Mouse (Mus musculus) sigmoid colon, adult 10 weeks (tissue): ENCODE data around the gene Otud5. TPM values are rescaled to one million over a fixed set of nuclear protein-coding genes. Genes with fewer than 3 reads are reported as not detected.

Experiments used
- polyA plus RNA-seq: library from polyadenylated mRNA; stranded (reverse); fragments of 350-450 nt; fragmentation: Illumina TruSeq; extraction: RNeasy Lipid Tissue Mini Kit (QIAGEN cat#74804); gene quantifications from one replicate; pipeline ENCODE4 v1.2.3, GENCODE M21; 2014; ENCODE audit warnings: low read depth, low replicate concordance

Gene Otud5
- polyA plus RNA-seq = 50.9 TPM

GRCm38 (mm10) chrX:7841163-7842162 is at the start of gene Otud5:
Gene Otud5, plus strand, starts transcription at chrX:7841364.

GRCm38 (mm10) chrX:7821865-7822779 is 19.0 kb upstream of the Otud5 start, which contains the start of gene Kcnd1:
Gene Kcnd1, plus strand, starts transcription at chrX:7822289.

GRCm38 (mm10) chrX:7878007-7878419 is 36.8 kb downstream of the Otud5 start, which contains the start of gene Pim2:
Gene Pim2, plus strand, starts transcription at chrX:7878262.

GRCm38 (mm10) chrX:7883841-7884567 is 42.8 kb downstream of the Otud5 start, which contains the start of gene Slc35a2:
Gene Slc35a2, plus strand, starts transcription at chrX:7884028.

GRCm38 (mm10) chrX:7898880-7899874 is 58.0 kb downstream of the Otud5 start, which contains the start of the genes Pqbp1 and Timm17b:
Gene Pqbp1, minus strand, starts transcription at chrX:7899269.
Gene Timm17b, plus strand, starts transcription at chrX:7899357.

GRCm38 (mm10) chrX:7907735-7908134 is 66.6 kb downstream of the Otud5 start, which contains the start of gene Gm10491:
Gene Gm10491, minus strand, starts transcription at chrX:7907835.

GRCm38 (mm10) chrX:7909242-7909641 is 68.1 kb downstream of the Otud5 start, which contains the start of gene Gm10490:
Gene Gm10490, plus strand, starts transcription at chrX:7909542.

GRCm38 (mm10) chrX:7919601-7920383 is 78.6 kb downstream of the Otud5 start, which contains the start of gene Pcsk1n:
Gene Pcsk1n, plus strand, starts transcription at chrX:7919822.

Other genes with a start within 250 kb of the Otud5 start
- gene Ccdc22, start 235.8 kb upstream of the Otud5 start, polyA plus RNA-seq = 1.5 TPM
- not detected for gene Cacna1f, start 234.3 kb upstream of the Otud5 start, polyA plus RNA-seq
- gene Syp, start 202.9 kb upstream of the Otud5 start, polyA plus RNA-seq = 2.8 TPM
- 19.0 TPM for gene Prickle3, start 184.1 kb upstream of the Otud5 start, polyA plus RNA-seq
- 187 TPM for gene Plp2, start 170.0 kb upstream of the Otud5 start, polyA plus RNA-seq
- 0.60 TPM for gene Magix, start 160.1 kb upstream of the Otud5 start, polyA plus RNA-seq
- 42.6 TPM for gene Gpkow, start 144.2 kb upstream of the Otud5 start, polyA plus RNA-seq
- 7.7 TPM for gene Wdr45, start 127.0 kb upstream of the Otud5 start, polyA plus RNA-seq
- not detected for gene Gm45208, start 119.1 kb upstream of the Otud5 start, polyA plus RNA-seq
- gene Praf2, start 112.9 kb upstream of the Otud5 start, polyA plus RNA-seq = 7.8 TPM
- gene Ccdc120, start 90.5 kb upstream of the Otud5 start, polyA plus RNA-seq = 4.5 TPM
- 6.2 TPM for gene Tfe3, start 78.8 kb upstream of the Otud5 start, polyA plus RNA-seq
- gene Gripap1, start 51.6 kb upstream of the Otud5 start, polyA plus RNA-seq = 41.0 TPM
- gene Kcnd1, start 19.1 kb upstream of the Otud5 start, polyA plus RNA-seq = 1.2 TPM
- gene Pim2, start 36.9 kb downstream of the Otud5 start, polyA plus RNA-seq = 5.5 TPM
- gene Slc35a2, start 42.7 kb downstream of the Otud5 start, polyA plus RNA-seq = 40.1 TPM
- 10.1 TPM for gene Pqbp1, start 57.9 kb downstream of the Otud5 start, polyA plus RNA-seq
- gene Timm17b, start 58.0 kb downstream of the Otud5 start, polyA plus RNA-seq = 3.6 TPM
- not detected for gene Gm10491, start 66.5 kb downstream of the Otud5 start, polyA plus RNA-seq
- not detected for gene Gm10490, start 68.2 kb downstream of the Otud5 start, polyA plus RNA-seq
- gene Pcsk1n, start 78.5 kb downstream of the Otud5 start, polyA plus RNA-seq = not detected
- not detected for gene Eras, start 87.2 kb downstream of the Otud5 start, polyA plus RNA-seq
- gene Hdac6, start 106.5 kb downstream of the Otud5 start, polyA plus RNA-seq = 1.8 TPM
- not detected for gene Gata1, start 136.7 kb downstream of the Otud5 start, polyA plus RNA-seq
- 176 TPM for gene Glod5, start 177.1 kb downstream of the Otud5 start, polyA plus RNA-seq
- gene Suv39h1, start 233.4 kb downstream of the Otud5 start, polyA plus RNA-seq = 6.6 TPM
- gene Was, start 249.1 kb downstream of the Otud5 start, polyA plus RNA-seq = 0.47 TPM